13 mouse cellular contexts compared by ENCODE assay signal in the genomic region with DNA sequence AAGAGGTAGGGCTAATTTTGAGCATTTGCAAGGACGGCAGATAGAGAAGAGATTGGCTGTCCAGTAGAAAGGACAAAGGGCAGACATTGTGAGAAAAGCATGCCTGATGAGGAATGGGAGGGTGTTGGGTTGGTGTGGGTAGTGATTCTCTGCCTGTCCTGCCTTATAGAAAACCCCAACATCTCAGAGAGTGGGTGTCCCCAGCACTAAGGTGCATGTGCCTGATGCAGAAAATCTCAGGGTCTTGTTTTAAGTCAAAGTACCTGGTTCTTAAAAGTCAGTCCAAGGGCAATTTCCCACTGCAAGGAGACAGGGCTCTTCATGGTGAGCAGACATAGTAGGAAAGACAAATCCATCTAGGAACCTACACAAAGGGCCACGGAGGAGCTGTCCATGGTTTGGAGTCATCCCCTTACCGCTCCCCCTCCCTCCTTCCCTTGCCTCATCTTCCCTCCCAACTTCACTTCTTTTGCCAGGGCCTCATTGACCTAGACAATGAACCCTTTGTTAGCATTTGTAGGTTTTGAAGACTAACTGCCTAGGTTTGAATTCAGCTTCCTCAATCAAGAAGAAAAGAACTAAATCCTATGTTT. TPM values are rescaled to one million over a fixed set of nuclear protein-coding genes. Genes with fewer than 3 reads are reported as not detected.
DNase-seq lines count a peak whose midpoint lies in the region; ATAC-seq and TF ChIP-seq lines count a peak whose summit lies in the region.
"Had no signal": no experiment of that assay in that cellular context is flagged by ENCODE, and none has a peak within 500 bp of the region (broad histone marks: within the 10 kb centered on the region; RNA-seq: fewer than 3 reads in every experiment).

No protein-coding gene starts in this region.

- no peaks in the 10 kb centered on the region for H3K36me3 ChIP-seq in midbrain, embryonic 10.5 days
- no peaks in the 10 kb centered on the region for H3K36me3 ChIP-seq in midbrain, embryonic 11.5 days (ENCODE audit: control insufficient read depth, insufficient read depth, low read length)
- no peaks in the 10 kb centered on the region for H3K36me3 ChIP-seq in hindbrain, postnatal 0 days (ENCODE audit: insufficient read depth, low read length)
- H3K36me3 ChIP-seq in neural tube, embryonic 15.5 days, result no peaks in the 10 kb centered on the region
- H3K36me3 ChIP-seq: embryonic facial prominence, embryonic 12.5 days; heart, embryonic 15.5 days had no signal

- peaks cover 15% of the 10 kb centered on the region for H3K4me1 ChIP-seq in midbrain, embryonic 10.5 days
- peaks cover 4% of the 10 kb centered on the region; the same call in 1 of the 2 replicates for H3K4me1 ChIP-seq in midbrain, embryonic 11.5 days (ENCODE audit: control insufficient read depth, insufficient read depth, low read length)
- no peaks in the 10 kb centered on the region for H3K4me1 ChIP-seq in hindbrain, postnatal 0 days (ENCODE audit: insufficient read depth, low read length)
- H3K4me1 ChIP-seq in neural tube, embryonic 15.5 days, result peaks cover 21% of the 10 kb centered on the region
- H3K4me1 ChIP-seq: embryonic facial prominence, embryonic 12.5 days; heart, embryonic 15.5 days had no signal

- H3K27me3 ChIP-seq in midbrain, embryonic 10.5 days (ENCODE audit: low read depth, poor library complexity, severe bottlenecking), result no peaks in the 10 kb centered on the region
- no peaks in the 10 kb centered on the region for H3K27me3 ChIP-seq in midbrain, embryonic 11.5 days (ENCODE audit: control insufficient read depth, insufficient read depth, low read length)
- no peaks in the 10 kb centered on the region for H3K27me3 ChIP-seq in hindbrain, postnatal 0 days (ENCODE audit: insufficient read depth, low read length)
- H3K27me3 ChIP-seq in neural tube, embryonic 15.5 days (replicated peaks), result no peaks in the 10 kb centered on the region
- H3K27me3 ChIP-seq: embryonic facial prominence, embryonic 12.5 days; heart, embryonic 15.5 days had no signal

- H3K27ac ChIP-seq in midbrain, embryonic 10.5 days (replicated peaks), result peak overlapping the region; percentile 47
- H3K27ac ChIP-seq in midbrain, embryonic 11.5 days (ENCODE audit: low read depth, low read length), result no peak overlapping the region
- H3K27ac ChIP-seq in hindbrain, postnatal 0 days, result peak overlapping the region; percentile 77
- peak overlapping the region; percentile 39; the same call in 1 of the 2 replicates for H3K27ac ChIP-seq in neural tube, embryonic 15.5 days (replicated peaks)
- H3K27ac ChIP-seq: embryonic facial prominence, embryonic 12.5 days; heart, embryonic 15.5 days had no signal

- no peak for TF ChIP-seq CTCF in hindbrain, postnatal 0 days (IDR thresholded peaks at IDR 0.05; ENCODE audit: low read depth)

- H3K4me2 ChIP-seq in midbrain, embryonic 11.5 days, result no peak overlapping the region
- no peak overlapping the region for H3K4me2 ChIP-seq in hindbrain, postnatal 0 days (ENCODE audit: low read depth, low read length)
- H3K4me2 ChIP-seq in neural tube, embryonic 15.5 days, result no peak overlapping the region
- H3K4me2 ChIP-seq: embryonic facial prominence, embryonic 12.5 days; heart, embryonic 15.5 days; liver, embryonic 11.5 days had no signal

- WGBS in midbrain, embryonic 10.5 days, result 48% methylated on average over 3 of the region's 3 CpGs
- 44% methylated on average over 3 of the region's 3 CpGs for WGBS in midbrain, embryonic 11.5 days
- WGBS in hindbrain, postnatal 0 days, result 39% methylated on average over 3 of the region's 3 CpGs
- 37% methylated on average over 3 of the region's 3 CpGs for WGBS in neural tube, embryonic 15.5 days

- no peak overlapping the region for H3K4me3 ChIP-seq in midbrain, embryonic 10.5 days
- no peak overlapping the region for H3K4me3 ChIP-seq in midbrain, embryonic 11.5 days (ENCODE audit: low read depth, low read length)
- H3K4me3 ChIP-seq in hindbrain, postnatal 0 days (ENCODE audit: low read length), result no peak overlapping the region
- H3K4me3 ChIP-seq in neural tube, embryonic 15.5 days (replicated peaks), result no peak overlapping the region
- H3K4me3 ChIP-seq: embryonic facial prominence, embryonic 12.5 days; heart, embryonic 15.5 days had no signal

- ATAC-seq in midbrain, embryonic 11.5 days (ENCODE audit: low FRiP score), result no peak; the same call in 1 of the 2 replicates
- ATAC-seq in hindbrain, postnatal 0 days, result no peak; the same call in 1 of the 2 replicates
- no peak; the same call in 1 of the 2 replicates for ATAC-seq in neural tube, embryonic 15.5 days (ENCODE audit: low FRiP score)

- H3K9ac ChIP-seq in midbrain, embryonic 11.5 days (ENCODE audit: low read length), result no peak overlapping the region
- H3K9ac ChIP-seq in hindbrain, postnatal 0 days (replicated peaks; ENCODE audit: low read length), result no peak overlapping the region
- H3K9ac ChIP-seq in neural tube, embryonic 15.5 days (replicated peaks), result no peak overlapping the region
- H3K9ac ChIP-seq: embryonic facial prominence, embryonic 12.5 days; heart, embryonic 15.5 days had no signal

- DNase-seq in midbrain, embryonic 10.5 days (ENCODE audit: low spot score), result no peak
- no peak for DNase-seq in midbrain, embryonic 11.5 days (ENCODE audit: low spot score, missing footprints)
- DNase-seq in embryo, embryonic 10.5 days (ENCODE audit: low spot score), result peak; percentile 28
- no peak for DNase-seq in hindbrain, postnatal 0 days (ENCODE audit: low spot score)
- DNase-seq in left cerebral cortex, adult 11 months (ENCODE audit: low spot score), result no peak
- no peak for DNase-seq in frontal cortex, adult 2 months (ENCODE audit: extremely low spot score in 1 of 2, low spot score in 1 of 2)
- DNase-seq: adrenal gland, adult 8-10 months; cerebellum, adult 9-11 months; gastrocnemius, postnatal 36 days had no signal

- no peaks in the 10 kb centered on the region for H3K9me3 ChIP-seq in midbrain, embryonic 10.5 days (replicated peaks)
- no peaks in the 10 kb centered on the region for H3K9me3 ChIP-seq in midbrain, embryonic 11.5 days (ENCODE audit: control insufficient read depth, low read length)
- no peaks in the 10 kb centered on the region for H3K9me3 ChIP-seq in hindbrain, postnatal 0 days (ENCODE audit: low read length)
- H3K9me3 ChIP-seq in neural tube, embryonic 15.5 days (replicated peaks), result no peaks in the 10 kb centered on the region
- H3K9me3 ChIP-seq: embryonic facial prominence, embryonic 12.5 days; heart, embryonic 15.5 days had no signal

RNA-seq across cellular contexts. Expression of gene Chd6, which starts 39.6 kb away (rescaled TPM):
- 22.8 and 29.0 TPM in 2 replicates for polyA plus RNA-seq in midbrain, embryonic 10.5 days (2016; fragmentation: Nextera tagmentation; extraction: Ambion mirVana)
- polyA plus RNA-seq in midbrain, embryonic 11.5 days (2014; fragmentation: Nextera tagmentation; extraction: Ambion mirVana), result 34.4 and 38.0 TPM in 2 replicates
- total RNA-seq in hindbrain, postnatal 0 days (2014; rRNA removed), result 46.1 and 74.0 TPM in 2 replicates
- 26.7 and 29.2 TPM in 2 replicates for polyA plus RNA-seq in hindbrain, postnatal 0 days (2015; fragmentation: Nextera tagmentation; extraction: Ambion mirVana)
- polyA plus RNA-seq in neural tube, embryonic 15.5 days (2015; fragmentation: Nextera tagmentation; extraction: Ambion mirVana), result 31.1 and 32.1 TPM in 2 replicates
- polyA plus RNA-seq in frontal cortex, adult 2 months (2012; rRNA removed), result 26.6 and 30.4 TPM in 2 replicates
